Mouse (Mus musculus) intestine, postnatal 0 days (tissue): ENCODE data around the gene Ndc1. TPM values are rescaled to one million over a fixed set of nuclear protein-coding genes. Genes with fewer than 3 reads are reported as not detected.
"Not testable (repeated sequence)": the region's sequence is repeated elsewhere in the genome, so short reads cannot be mapped to it uniquely, and the experiment has no call there.

Experiments used
- ATAC-seq: fragments of 200-750 bp; cut with Nextera tagmentation; 2 replicates; pipeline ENCODE4 v1.8.0; 2017; ENCODE audit warnings: mild to moderate bottlenecking, moderate TSS enrichment, moderate library complexity
- H3K27ac ChIP-seq: fragments of 300-500 bp; sonication (generic); 2 replicates; pipeline ENCODE4 v1.5.1; 2014; ENCODE audit warnings: mild to moderate bottlenecking, low read depth, low read length, moderate library complexity
- H3K27me3 ChIP-seq: fragments of 300-500 bp; sonication (generic); replicated peaks from 2 replicates; pipeline ENCODE4 v1.6.1; 2014; ENCODE audit warnings: low read length, mixed read lengths; ENCODE audit not compliant: control insufficient read depth, insufficient read depth
- H3K36me3 ChIP-seq: fragments of 300-500 bp; sonication (generic); 2 replicates; pipeline ENCODE4 v1.6.1; 2014; ENCODE audit warnings: mild to moderate bottlenecking, moderate library complexity; ENCODE audit not compliant: control insufficient read depth, insufficient read depth
- H3K4me1 ChIP-seq: fragments of 300-500 bp; sonication (generic); replicated peaks from 2 replicates; pipeline ENCODE4 v1.6.1; 2014; ENCODE audit warnings: antibody characterized with exemption, low read length, mixed read lengths; ENCODE audit not compliant: control insufficient read depth, insufficient read depth
- H3K4me2 ChIP-seq: fragments of 300-500 bp; sonication (generic); replicated peaks from 2 replicates; pipeline ENCODE4 v1.6.1; 2014; ENCODE audit warnings: low read depth, mild to moderate bottlenecking, moderate library complexity
- H3K4me3 ChIP-seq: fragments of 300-500 bp; sonication (generic); 2 replicates; pipeline ENCODE4 v1.5.1; 2014; ENCODE audit warnings: low read depth, low read length
- H3K9ac ChIP-seq: fragments of 300-500 bp; sonication (generic); 2 replicates; pipeline ENCODE4 v1.6.1; 2014; ENCODE audit warnings: mild to moderate bottlenecking, low read depth, low read length
- H3K9me3 ChIP-seq: fragments of 300-500 bp; sonication (generic); 2 replicates; pipeline ENCODE4 v1.6.1; 2016; ENCODE audit warnings: mixed run types; ENCODE audit not compliant: control insufficient read depth
- CTCF ChIP-seq: sonication (generic); IDR thresholded peaks from 2 replicates; pipeline ENCODE4 v1.5.1; 2016; ENCODE audit warnings: low read depth, mild to moderate bottlenecking, control low read depth, antibody characterized with exemption, moderate library complexity
- WGBS: fragments of 180-500 bp; shearing (Covaris S2); extraction: QIAGEN DNeasy Blood & Tissue Kit; methylation state at CpG from one replicate; pipeline ENCODE4 v1.1.7; 2014; 5-methylcytosine and 5-hydroxymethylcytosine counted together
- polyA plus RNA-seq: library from polyadenylated mRNA; unstranded; fragments of >200 nt; fragmentation: Nextera tagmentation; extraction: Ambion mirVana; gene quantifications from 2 replicates; pipeline ENCODE4 v1.2.1, GENCODE M21; 2015

The Ndc1 gene
- polyA plus RNA-seq, 1 experiment from 2014 or later: 7.4 TPM

DNA sequence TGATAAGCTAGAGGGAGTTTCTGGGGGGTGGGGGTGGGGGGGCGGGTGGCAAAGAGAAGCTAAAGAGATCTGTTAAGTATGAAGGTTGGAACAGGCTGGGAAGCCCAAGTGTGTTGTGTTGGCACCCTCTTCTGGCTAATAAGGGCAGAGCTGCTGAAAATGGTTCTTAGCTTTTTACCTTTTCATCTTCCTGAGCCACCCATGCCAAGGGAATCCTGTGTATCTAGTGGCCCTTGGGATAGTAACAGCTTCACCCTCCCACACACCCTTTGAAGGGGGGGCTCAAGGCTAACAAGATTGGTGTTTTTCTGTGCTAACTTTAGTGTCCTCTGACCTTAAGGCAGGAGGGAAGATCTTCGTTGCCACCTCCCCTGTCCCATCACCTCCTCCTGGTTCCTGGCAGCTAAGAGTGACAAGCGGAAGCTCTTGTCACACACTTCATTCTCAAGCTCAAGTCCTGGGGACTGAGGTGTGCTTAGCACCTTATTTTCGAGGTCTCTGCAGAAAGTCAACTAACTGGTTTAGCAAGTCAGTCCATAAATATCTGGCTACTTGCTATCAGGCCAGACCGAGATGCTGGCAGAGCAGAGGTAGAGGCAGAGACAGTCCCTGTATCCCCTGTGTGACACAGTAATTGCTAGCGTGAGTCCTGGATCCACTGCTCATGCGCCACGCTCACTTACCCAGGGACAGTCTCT lies 18.1 kb upstream of the Ndc1 start:
- WGBS: 55% methylated on average over 8 of the region's 8 CpGs
- no peak overlapping the region for H3K4me2 ChIP-seq
- no peaks in the 10 kb centered on the region for H3K27me3 ChIP-seq
- no peak overlapping the region for H3K27ac ChIP-seq
- H3K9me3 ChIP-seq: no peaks in the 10 kb centered on the region
- H3K4me3 ChIP-seq: no peak overlapping the region
- peak; percentile 80 for TF ChIP-seq CTCF
- no peak overlapping the region for H3K9ac ChIP-seq
- H3K4me1 ChIP-seq: no peaks in the 10 kb centered on the region
- ATAC-seq: no peak
- peaks cover 50% of the 10 kb centered on the region for H3K36me3 ChIP-seq

- no peak overlapping the region for H3K27ac ChIP-seq
- TF ChIP-seq CTCF: no peak
- H3K27me3 ChIP-seq: no peaks in the 10 kb centered on the region
- no peak overlapping the region for H3K9ac ChIP-seq
- H3K4me1 ChIP-seq: no peaks in the 10 kb centered on the region
- H3K4me2 ChIP-seq: no peak overlapping the region
- no peak overlapping the region for H3K4me3 ChIP-seq
- peaks cover 34% of the 10 kb centered on the region for H3K36me3 ChIP-seq
- no peaks in the 10 kb centered on the region for H3K9me3 ChIP-seq
- ATAC-seq: no peak
These were observed 16.2 kb upstream of the Ndc1 start for GRCm38 (mm10) chr4:107351368-107351767.

- Histone ChIP-seq H3K9ac (no peak overlapping the region), H3K36me3 (peaks cover 23% of the 10 kb centered on the region), H3K9me3 (no peaks in the 10 kb centered on the region), H3K27me3 (no peaks in the 10 kb centered on the region), H3K4me1 (no peaks in the 10 kb centered on the region), H3K4me2 (no peak overlapping the region), H3K27ac (no peak overlapping the region), H3K4me3 (no peak overlapping the region)
- TF ChIP-seq CTCF: no peak
- no peak for ATAC-seq
- 68% methylated on average over 3 of the region's 3 CpGs for WGBS
These were observed 14.0 kb upstream of the Ndc1 start for GRCm38 (mm10) chr4:107353612-107354011.

DNA sequence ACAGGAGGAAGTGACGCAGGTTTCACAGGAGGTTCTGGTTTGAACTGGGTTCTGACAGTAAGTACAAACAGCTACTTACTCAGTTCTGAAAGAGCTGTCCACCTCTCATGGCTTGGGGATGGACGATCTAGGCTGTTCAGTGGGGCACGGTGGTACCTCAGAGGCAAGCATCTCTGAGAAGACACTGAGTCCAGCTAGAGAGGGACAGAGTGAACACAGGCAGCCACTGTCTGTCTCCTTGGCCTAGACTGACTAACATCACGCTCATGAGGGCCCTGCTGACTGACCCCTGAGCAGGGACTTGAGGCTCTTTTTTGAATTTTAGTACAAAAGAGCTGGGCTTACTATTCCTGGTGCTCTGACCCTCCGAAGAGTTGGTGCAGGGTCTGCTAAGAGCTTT lies 13.5 kb upstream of the Ndc1 start:
- Histone ChIP-seq H3K4me3 (no peak overlapping the region), H3K27me3 (no peaks in the 10 kb centered on the region), H3K4me1 (no peaks in the 10 kb centered on the region), H3K27ac (no peak overlapping the region), H3K9ac (no peak overlapping the region), H3K4me2 (no peak overlapping the region), H3K9me3 (no peaks in the 10 kb centered on the region), H3K36me3 (peaks cover 25% of the 10 kb centered on the region)
- no peak for TF ChIP-seq CTCF
- WGBS: 75% methylated on average over 5 of the region's 5 CpGs
- ATAC-seq: no peak

DNA sequence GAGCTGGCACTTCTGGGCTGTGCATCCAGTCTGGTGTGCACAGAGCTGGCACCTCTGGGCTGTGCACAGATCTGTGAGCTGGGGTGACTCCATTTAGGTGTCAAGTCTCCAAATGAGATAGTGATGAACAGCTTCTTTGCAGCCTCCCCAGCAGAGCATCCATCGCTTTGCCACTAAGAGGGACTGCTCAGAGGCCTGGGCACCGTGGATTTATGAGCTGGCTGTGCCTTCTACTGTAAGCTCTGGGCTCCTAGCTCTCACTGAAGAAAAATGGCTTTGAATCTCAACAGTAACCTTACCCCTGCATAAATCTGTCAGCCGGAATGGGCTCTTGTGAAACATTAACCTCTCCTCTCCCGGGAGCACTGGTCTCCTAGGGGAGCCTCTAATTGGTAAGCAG lies 13.0 kb upstream of the Ndc1 start:
- 19% methylated on average over 4 of the region's 4 CpGs for WGBS
- H3K4me3 ChIP-seq: no peak overlapping the region
- no peak overlapping the region for H3K4me2 ChIP-seq
- TF ChIP-seq CTCF: no peak
- H3K9me3 ChIP-seq: no peaks in the 10 kb centered on the region
- H3K9ac ChIP-seq: no peak overlapping the region
- H3K4me1 ChIP-seq: no peaks in the 10 kb centered on the region
- H3K27ac ChIP-seq: no peak overlapping the region
- no peaks in the 10 kb centered on the region for H3K27me3 ChIP-seq
- ATAC-seq: no peak
- peaks cover 29% of the 10 kb centered on the region for H3K36me3 ChIP-seq

- not testable (repeated sequence) for ATAC-seq, H3K27me3 ChIP-seq, H3K9me3 ChIP-seq, H3K4me3 ChIP-seq, H3K27ac ChIP-seq, H3K9ac ChIP-seq, H3K4me1 ChIP-seq, H3K4me2 ChIP-seq
- peaks cover 15% of the 10 kb centered on the region; the same call in 1 of the 2 replicates for H3K36me3 ChIP-seq
- 66% methylated on average over 8 of the region's 8 CpGs for WGBS
These were observed 10.4 kb upstream of the Ndc1 start for GRCm38 (mm10) chr4:107357172-107357571.

- no peak overlapping the region for H3K4me2 ChIP-seq
- H3K9ac ChIP-seq: no peak overlapping the region
- H3K27ac ChIP-seq: no peak overlapping the region
- no peak overlapping the region for H3K4me3 ChIP-seq
- H3K9me3 ChIP-seq: no peaks in the 10 kb centered on the region
- peaks cover 15% of the 10 kb centered on the region; the same call in 1 of the 2 replicates for H3K36me3 ChIP-seq
- no peak for ATAC-seq
- no peaks in the 10 kb centered on the region for H3K27me3 ChIP-seq
- TF ChIP-seq CTCF: no peak
- no peaks in the 10 kb centered on the region for H3K4me1 ChIP-seq
- WGBS: 93% methylated on average over 3 of the region's 3 CpGs
These were observed 9.1 kb upstream of the Ndc1 start for GRCm38 (mm10) chr4:107358460-107358859.
